Mouse (Mus musculus) embryonic fibroblast, embryonic 13.5 days (primary cell): ENCODE measurements around the gene Pex12.

Experiments
- CTCF ChIP-seq: IDR thresholded peaks from 2 replicates; pipeline ENCODE4 v1.5.1; 2011; ENCODE audit warnings: mild to moderate bottlenecking, control low read depth, low read length, moderate library complexity, borderline replicate concordance; ENCODE audit not compliant: insufficient read depth
- POLR2A ChIP-seq: IDR thresholded peaks from 2 replicates; pipeline ENCODE4 v1.6.1; 2011; ENCODE audit warnings: low read depth, mild to moderate bottlenecking, control low read depth, low read length, moderate library complexity

- TF ChIP-seq POLR2A, result no peak
- no peak for TF ChIP-seq CTCF
These were observed 262 bp downstream of the Pex12 start for GRCm38 (mm10) chr11:83302124-83302523.
